8 mouse cellular contexts compared by ENCODE assay signal in the genomic region with DNA sequence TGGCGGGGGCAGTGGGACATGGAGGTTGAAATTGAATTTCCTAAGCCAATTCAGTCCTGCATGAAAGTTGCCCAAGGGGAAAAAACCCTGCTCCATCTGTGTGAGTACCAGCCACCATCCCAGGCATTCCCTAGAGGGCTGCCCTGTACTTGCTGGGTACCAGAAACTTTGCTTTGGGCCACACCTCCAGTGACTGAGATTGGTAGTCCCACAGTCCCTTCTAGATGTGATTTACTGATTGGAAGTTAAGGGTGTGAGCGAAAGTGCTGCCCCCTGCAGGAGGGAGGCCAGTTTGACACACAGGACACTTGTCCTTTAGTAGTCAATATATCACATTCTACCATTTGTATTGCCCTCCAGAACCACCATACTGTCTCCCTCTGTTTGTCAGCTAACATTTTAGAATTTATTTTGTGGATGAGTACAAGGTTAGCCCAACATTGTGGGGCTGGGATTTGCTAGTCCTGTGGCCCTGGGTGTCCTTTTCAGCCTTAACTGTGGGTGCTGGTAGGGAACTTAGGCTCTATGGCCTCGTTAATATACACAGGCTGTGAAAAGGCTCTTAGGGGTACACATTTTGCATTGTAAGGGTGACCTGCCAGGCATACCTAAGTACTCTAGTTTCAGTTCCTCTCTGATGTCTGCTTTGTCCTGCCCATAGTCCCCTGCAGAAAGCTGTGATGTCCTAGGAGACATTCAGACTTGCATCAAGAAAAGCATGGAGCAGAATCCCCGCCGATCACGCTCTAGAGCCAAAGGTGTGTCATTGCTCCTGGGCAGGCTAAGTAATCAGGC. TPM values are rescaled to one million over a fixed set of nuclear protein-coding genes. Genes with fewer than 3 reads are reported as not detected.
DNase-seq lines count a peak whose midpoint lies in the region; ATAC-seq and TF ChIP-seq lines count a peak whose summit lies in the region.

No protein-coding gene starts in this region.

- no peak for TF ChIP-seq POLR2A in small intestine, adult 2 months (IDR thresholded peaks at IDR 0.05; ENCODE audit: low read depth, low read length)

- H3K4me1 ChIP-seq in kidney, embryonic 14.5 days (ENCODE audit: control insufficient read depth, insufficient read depth, low read length), result peaks cover 7% of the 10 kb centered on the region
- H3K4me1 ChIP-seq in small intestine, adult 2 months (ENCODE audit: control insufficient read depth, insufficient read depth, insufficient read length, low read length), result peaks cover 2% of the 10 kb centered on the region; the same call in 1 of the 2 replicates

- H3K9me3 ChIP-seq in kidney, embryonic 14.5 days (ENCODE audit: control insufficient read depth, low read length), result no peaks in the 10 kb centered on the region

- peaks cover 93% of the 10 kb centered on the region for H3K36me3 ChIP-seq in kidney, embryonic 14.5 days (ENCODE audit: control insufficient read depth, insufficient read depth, low read length)
- H3K36me3 ChIP-seq in small intestine, adult 2 months (ENCODE audit: control insufficient read depth, insufficient read depth, low read length), result peaks cover 87% of the 10 kb centered on the region

- H3K4me3 ChIP-seq in kidney, embryonic 14.5 days (ENCODE audit: low read length), result no peak overlapping the region
- no peak overlapping the region for H3K4me3 ChIP-seq in small intestine, adult 2 months (ENCODE audit: low read depth, low read length)

- no peak overlapping the region for H3K9ac ChIP-seq in kidney, embryonic 14.5 days (ENCODE audit: low read depth, low read length)

- WGBS in kidney, embryonic 14.5 days, result 88% methylated on average over 6 of the region's 6 CpGs
- WGBS in small intestine, adult 2 months, result 85% methylated on average over 6 of the region's 6 CpGs

- H3K4me2 ChIP-seq in kidney, embryonic 14.5 days (replicated peaks; ENCODE audit: low read depth, low read length), result no peak overlapping the region

- no peak for ATAC-seq in kidney, embryonic 14.5 days (ENCODE audit: low FRiP score, low TSS enrichment)

- no peaks in the 10 kb centered on the region for H3K27me3 ChIP-seq in kidney, embryonic 14.5 days (ENCODE audit: control insufficient read depth, insufficient read depth, low read length)
- no peaks in the 10 kb centered on the region for H3K27me3 ChIP-seq in small intestine, adult 2 months (ENCODE audit: control insufficient read depth, insufficient read depth, low read length)

- H3K27ac ChIP-seq in kidney, embryonic 14.5 days (ENCODE audit: low read depth, low read length), result no peak overlapping the region
- H3K27ac ChIP-seq in small intestine, adult 2 months (ENCODE audit: insufficient read depth, low read depth, low read length), result no peak overlapping the region

- TF ChIP-seq CTCF in small intestine, adult 2 months (IDR thresholded peaks at IDR 0.05; ENCODE audit: extremely low read depth, insufficient read length, insufficient replicate concordance, low read depth, low read length), result peak; percentile 70; the same call in 1 of the 2 replicates

- DNase-seq in kidney, adult 11 months, result peak; percentile 43
- peak; percentile 48 to 72 for DNase-seq in CD8-positive naive resting alpha-beta T cell, adult 2 months (ENCODE audit: low read depth in 2 of 2, low spot score in 2 of 2)
- DNase-seq in ZHBTc4 (ENCODE audit: low read depth, low spot score), result peak; percentile 90
- peak; percentile 54 to 79 for DNase-seq in kidney, postnatal 36 days
- DNase-seq in right cerebral cortex, postnatal 14 days, result no peak
- DNase-seq in cerebellum, adult 8-10 months, result no peak

RNA-seq across cellular contexts. Expression of a gene that starts 5.4 kb away (rescaled TPM):
- 129 and 173 TPM in 2 replicates for polyA plus RNA-seq in kidney, embryonic 14.5 days (2014; fragmentation: Nextera tagmentation; extraction: Ambion mirVana)
- polyA plus RNA-seq in small intestine, adult 2 months (2012; rRNA removed), result 17.6 and 25.0 TPM in 2 replicates

RNA-seq across cellular contexts. Expression of a gene that starts 11.2 kb away (rescaled TPM):
- 0.31 and 0.76 TPM in 2 replicates for polyA plus RNA-seq in kidney, embryonic 14.5 days (2014; fragmentation: Nextera tagmentation; extraction: Ambion mirVana)
- polyA plus RNA-seq in small intestine, adult 2 months (2012; rRNA removed), result 20.2 and 60.1 TPM in 2 replicates

RNA-seq across cellular contexts. Expression of a gene that starts 35.0 kb away (rescaled TPM):
- 30.0 and 56.1 TPM in 2 replicates for polyA plus RNA-seq in kidney, embryonic 14.5 days (2014; fragmentation: Nextera tagmentation; extraction: Ambion mirVana)
- polyA plus RNA-seq in small intestine, adult 2 months (2012; rRNA removed), result 2.9 and 3.6 TPM in 2 replicates

RNA-seq across cellular contexts. Expression of a gene that starts 43.2 kb away (rescaled TPM):
- polyA plus RNA-seq in kidney, embryonic 14.5 days (2014; fragmentation: Nextera tagmentation; extraction: Ambion mirVana), result 2.0 and 2.4 TPM in 2 replicates
- polyA plus RNA-seq in small intestine, adult 2 months (2012; rRNA removed), result 65.9 and 77.7 TPM in 2 replicates

Comparison
In these comparisons a context has a peak if more than half of its experiments do, and no peak if none do; other contexts are left out.
1. DNase-seq: peak in kidney, adult 11 months (single experiment), CD8-positive naive resting alpha-beta T cell, adult 2 months (2 of 2), ZHBTc4 (single experiment) and kidney, postnatal 36 days (2 of 2); none in right cerebral cortex, postnatal 14 days (single experiment) and cerebellum, adult 8-10 months (single experiment).
2. RNA of a gene that starts 11.2 kb away (polyA plus RNA-seq): 20.2 to 60.1 TPM in small intestine, adult 2 months; 0.31 to 0.76 TPM in kidney, embryonic 14.5 days; every median in the first group is over 10 times any median in the second.